Mouse (Mus musculus): ENCODE results near the gene Zfhx3.

Zfhx3 gene

GRCm38 (mm10) chr8:108741651-108742050 is 799.2 kb downstream of the Zfhx3 start:
- no peak for DNase-seq (ENCODE audit: extremely low read depth, low read depth)

- no peak for DNase-seq (ENCODE audit: extremely low read depth, low read depth)
These were observed 800.0 kb downstream of the Zfhx3 start for GRCm38 (mm10) chr8:108742465-108742864.

GRCm38 (mm10) chr8:108743238-108743637 is 800.8 kb downstream of the Zfhx3 start:
- no peak for DNase-seq (ENCODE audit: extremely low read depth, low read depth)

- no peak for DNase-seq (ENCODE audit: extremely low read depth, low read depth)
These were observed 803.1 kb downstream of the Zfhx3 start for GRCm38 (mm10) chr8:108745551-108745950.

GRCm38 (mm10) chr8:108748095-108748494 is 805.7 kb downstream of the Zfhx3 start:
- DNase-seq (ENCODE audit: extremely low read depth, low read depth) = no peak

GRCm38 (mm10) chr8:108748851-108749376 is 806.5 kb downstream of the Zfhx3 start:
- DNase-seq (ENCODE audit: extremely low read depth, low read depth) = no peak

GRCm38 (mm10) chr8:108750806-108751205 is 808.4 kb downstream of the Zfhx3 start:
- no peak for DNase-seq (ENCODE audit: extremely low read depth, low read depth)

- no peak for DNase-seq (ENCODE audit: extremely low read depth, low read depth)
These were observed 812.1 kb downstream of the Zfhx3 start for GRCm38 (mm10) chr8:108754556-108754955.

- no peak for DNase-seq (ENCODE audit: extremely low read depth, low read depth)
These were observed 813.2 kb downstream of the Zfhx3 start for GRCm38 (mm10) chr8:108755400-108756325.

- DNase-seq (ENCODE audit: extremely low read depth, low read depth) = peak; percentile 42
These were observed 817.3 kb downstream of the Zfhx3 start for GRCm38 (mm10) chr8:108759511-108760330.

GRCm38 (mm10) chr8:108760745-108761144 is 818.3 kb downstream of the Zfhx3 start:
- DNase-seq (ENCODE audit: extremely low read depth, low read depth) = no peak

- no peak for DNase-seq (ENCODE audit: extremely low read depth, low read depth)
These were observed 820.1 kb downstream of the Zfhx3 start for GRCm38 (mm10) chr8:108762567-108762966.

GRCm38 (mm10) chr8:108764403-108765194 is 822.2 kb downstream of the Zfhx3 start:
- DNase-seq (ENCODE audit: extremely low read depth, low read depth) = no peak

GRCm38 (mm10) chr8:108766102-108766501 is 823.7 kb downstream of the Zfhx3 start:
- no peak for DNase-seq (ENCODE audit: extremely low read depth, low read depth)

GRCm38 (mm10) chr8:108768051-108768450 is 825.6 kb downstream of the Zfhx3 start:
- DNase-seq (ENCODE audit: extremely low read depth, low read depth) = no peak

GRCm38 (mm10) chr8:108770334-108770733 is 827.9 kb downstream of the Zfhx3 start:
- DNase-seq (ENCODE audit: extremely low read depth, low read depth) = no peak

- no peak for DNase-seq (ENCODE audit: extremely low read depth, low read depth)
These were observed 831.0 kb downstream of the Zfhx3 start for GRCm38 (mm10) chr8:108773436-108773835.

GRCm38 (mm10) chr8:108778063-108778462 is 835.6 kb downstream of the Zfhx3 start:
- no peak for DNase-seq (ENCODE audit: extremely low read depth, low read depth)

- no peak for DNase-seq (ENCODE audit: extremely low read depth, low read depth)
These were observed 836.1 kb downstream of the Zfhx3 start for GRCm38 (mm10) chr8:108778551-108778950.

GRCm38 (mm10) chr8:108780766-108781165 is 838.3 kb downstream of the Zfhx3 start:
- DNase-seq (ENCODE audit: extremely low read depth, low read depth) = no peak

- peak; percentile 20 for DNase-seq (ENCODE audit: extremely low read depth, low read depth)
These were observed 838.7 kb downstream of the Zfhx3 start for GRCm38 (mm10) chr8:108781192-108781591.
